Mouse (Mus musculus): ENCODE measurements around the gene 3110040M04Rik.

The 3110040M04Rik gene

GRCm38 (mm10) chr1:151236141-151236930, 32.4 kb downstream of the 3110040M04Rik start:
- peak; percentile 9 for DNase-seq (ENCODE audit: low spot score)

DNA sequence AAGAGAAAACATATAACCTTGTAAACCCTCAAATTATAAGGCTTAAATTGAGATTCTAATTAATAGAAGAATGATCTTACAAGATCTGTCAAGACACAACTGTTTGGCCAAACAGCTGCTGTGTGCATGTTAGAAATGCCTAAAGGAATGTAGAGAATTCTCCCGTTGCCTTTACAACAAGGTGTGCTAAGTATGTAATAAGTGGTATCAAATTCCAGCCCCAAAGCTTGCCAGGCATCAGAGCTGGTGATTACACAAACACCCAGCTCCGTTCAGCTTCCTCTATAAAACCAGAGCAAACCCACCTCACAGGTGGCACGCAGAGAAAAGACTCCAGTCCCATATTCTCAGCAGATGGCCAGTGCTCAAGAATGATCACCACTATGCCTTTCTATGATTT, 33.9 kb downstream of the 3110040M04Rik start:
- DNase-seq (ENCODE audit: low spot score) = no peak

GRCm38 (mm10) chr1:151243332-151243731, 39.4 kb downstream of the 3110040M04Rik start:
- DNase-seq (ENCODE audit: low spot score) = no peak

DNA sequence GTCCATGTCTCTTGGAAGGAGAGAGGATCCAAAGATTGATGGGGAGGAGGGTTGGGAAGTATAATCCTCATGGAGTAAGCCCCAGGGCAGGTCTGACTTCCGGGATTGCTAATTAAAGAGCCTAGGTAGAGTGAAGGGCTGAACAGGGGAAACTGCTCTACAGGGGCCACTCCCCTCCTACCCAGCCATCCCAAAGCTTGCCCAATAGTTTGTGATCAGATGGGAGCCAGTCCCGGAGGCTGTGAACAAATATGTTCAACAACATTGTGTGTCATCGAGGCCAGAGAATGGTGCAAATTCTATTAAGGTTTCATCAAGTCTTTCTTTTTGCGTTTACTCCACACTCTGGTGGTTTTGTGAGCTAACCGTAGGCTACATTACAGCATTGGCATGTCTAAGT, 40.1 kb downstream of the 3110040M04Rik start:
- DNase-seq (ENCODE audit: low spot score) = no peak

- DNase-seq (ENCODE audit: low spot score) = no peak
Observed at GRCm38 (mm10) chr1:151244761-151245160, 40.8 kb downstream of the 3110040M04Rik start.

- DNase-seq (ENCODE audit: low spot score) = no peak
Observed at GRCm38 (mm10) chr1:151245165-151245564, 41.2 kb downstream of the 3110040M04Rik start.

DNA sequence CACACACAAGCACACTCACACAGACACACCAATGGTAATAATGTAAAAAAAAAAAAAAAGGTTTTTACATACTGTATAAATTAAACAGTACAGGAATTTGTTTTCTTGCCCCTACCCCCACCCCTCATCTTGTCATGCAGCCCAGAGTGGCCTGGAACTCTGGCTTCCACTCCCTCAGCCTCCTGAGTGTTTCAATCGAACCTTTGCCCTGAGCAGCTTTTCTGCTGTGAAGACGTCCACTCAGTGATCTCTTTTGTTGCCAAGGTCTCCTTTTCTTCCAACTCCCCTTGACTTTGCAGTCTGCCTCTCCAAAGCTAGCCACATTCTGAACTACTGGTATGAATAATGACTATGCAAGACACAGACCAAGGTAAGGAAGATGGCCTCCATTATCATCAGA, 41.9 kb downstream of the 3110040M04Rik start:
- no peak for DNase-seq (ENCODE audit: low spot score)

DNA sequence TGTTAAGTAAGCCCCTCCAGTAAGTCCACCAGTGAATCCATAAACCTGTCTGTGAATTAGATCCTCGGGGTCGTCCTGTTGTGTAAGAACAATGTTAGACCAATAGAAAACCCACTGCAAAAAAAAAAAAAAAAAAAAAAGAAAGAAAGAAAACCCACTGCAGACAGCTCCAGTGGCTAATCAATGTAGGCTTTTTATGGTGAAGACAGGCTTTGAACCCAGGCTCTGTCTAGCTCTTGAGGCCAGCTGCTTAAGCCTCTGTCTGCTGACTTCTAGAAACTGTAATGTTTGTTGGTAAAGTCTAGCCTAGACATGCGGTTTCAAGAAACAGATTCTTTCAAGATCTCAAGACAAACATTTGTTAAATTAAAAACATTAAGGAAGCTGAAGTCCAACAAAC, 46.2 kb downstream of the 3110040M04Rik start:
- DNase-seq (ENCODE audit: low spot score) = no peak

DNA sequence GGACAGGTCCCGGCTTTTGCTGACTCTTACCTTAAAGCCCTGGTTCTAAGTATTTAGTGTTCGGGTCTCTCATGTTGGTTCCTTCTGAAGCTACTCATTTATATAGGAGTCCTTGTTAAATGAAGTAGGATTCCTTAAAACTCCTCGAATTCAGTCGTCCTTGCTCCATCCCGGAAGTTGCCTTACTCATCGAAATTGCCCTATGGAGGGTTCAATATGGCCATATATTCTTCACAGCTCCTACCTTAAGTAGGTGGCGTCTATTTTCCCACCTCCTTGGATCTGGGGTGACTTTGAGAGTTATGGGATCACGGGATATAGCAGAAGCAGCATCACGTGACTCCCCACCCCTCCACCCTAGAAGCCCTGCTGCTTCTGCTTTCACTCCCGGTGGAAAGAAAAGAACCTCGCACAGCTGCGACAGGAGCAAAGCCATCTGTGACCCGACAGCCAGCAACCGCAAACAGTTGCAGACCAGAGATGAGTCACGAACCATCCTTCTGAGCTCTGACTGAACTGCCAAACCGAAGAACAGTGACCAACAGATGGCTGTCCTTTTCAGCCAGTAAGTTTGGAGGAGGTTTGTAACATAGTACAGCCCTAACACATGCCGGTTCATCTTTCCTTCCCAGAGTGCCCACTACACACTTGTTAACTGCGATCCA, 46.7 kb downstream of the 3110040M04Rik start:
- peak; percentile 61 for DNase-seq (ENCODE audit: low spot score)

- DNase-seq (ENCODE audit: low spot score) = no peak
Observed at GRCm38 (mm10) chr1:151251194-151252010, 47.5 kb downstream of the 3110040M04Rik start.
